Mouse (Mus musculus) Patski (cell line): ENCODE results near the gene Dennd1c. TPM values are rescaled to one million over a fixed set of nuclear protein-coding genes. Genes with fewer than 3 reads are reported as not detected.
"Not testable (repeated sequence)": the region's sequence is repeated elsewhere in the genome, so short reads cannot be mapped to it uniquely, and the experiment has no call there.

Experiments
- ATAC-seq: fragments of 100-300 bp; one replicate; pipeline ENCODE4 v1.8.0; 2021
- CTCF ChIA-PET: fragments of 350-600 bp; sonication (Branson Sonifier 250); formaldehyde crosslinking; loops from one replicate; lab custom pipeline; 2022; ENCODE audit warnings: inconsistent platforms; lab: Charles Lee
- POLR2A ChIA-PET: fragments of 350-600 bp; sonication (Branson Sonifier 250); formaldehyde crosslinking; loops from one replicate; lab custom pipeline; 2022; ENCODE audit warnings: antibody characterized with exemption, inconsistent platforms; lab: Charles Lee
- DNase-seq: peaks from one replicate; pipeline ENCODE4 v3.0.0-alpha.2; 2011; ENCODE audit warnings: low read depth, low spot score
- H3K27me3 ChIP-seq: fragments of 371-371 bp; one replicate; pipeline ENCODE4 v1.5.1; 2021
- CTCF ChIP-seq: fragments of 100-300 bp; IDR thresholded peaks from one replicate; pipeline ENCODE4 v1.5.1; 2021
- in situ Hi-C: fragments of 300-500 bp; cut with MboI; formaldehyde crosslinking; loops from 3 replicates; pipeline ENCODE4 v1.11.1; 2018; ENCODE audit warnings: low pct_unique_long_range_greater_than_20kb, mixed read lengths
- polyA plus RNA-seq: library from polyadenylated mRNA; unstranded; gene quantifications from one replicate; pipeline ENCODE4 v1.2.3, GENCODE M21; 2021

Dennd1c gene
- polyA plus RNA-seq, 1 experiment from 2014 or later: 2.7 TPM

GRCm38 (mm10) chr17:57066908-57067307 is 11.4 kb downstream of the Dennd1c start:
- ChIA-PET POLR2A (no interaction called here), CTCF (interaction anchor here (1.1 kb wide), 1 partner anchor 56 kb away, joined by 3 read pairs; no protein-coding TSS in a partner anchor)
- no peak for TF ChIP-seq CTCF
- ATAC-seq (no peak), DNase-seq (no peak)
- H3K27me3 ChIP-seq: no peaks in the 10 kb centered on the region
- in situ Hi-C loops: no loop called here

GRCm38 (mm10) chr17:57063031-57063430 is 15.3 kb downstream of the Dennd1c start:
- no peaks in the 10 kb centered on the region for H3K27me3 ChIP-seq
- ATAC-seq: no peak
- no peak for DNase-seq
- ChIA-PET CTCF (no interaction called here), POLR2A (interaction anchor here (0.7 kb wide), 1 partner anchor 243 kb away, joined by 5 read pairs; no protein-coding TSS in a partner anchor)
- no peak for TF ChIP-seq CTCF
- in situ Hi-C loops: loop anchor here (5.0 kb wide), 1 partner anchor 66 kb away; the partner anchor contains the start of gene Alkbh7

GRCm38 (mm10) chr17:57062548-57062947 is 15.8 kb downstream of the Dennd1c start:
- H3K27me3 ChIP-seq: no peaks in the 10 kb centered on the region
- TF ChIP-seq CTCF: no peak
- CTCF ChIA-PET: no interaction called here
- ATAC-seq: no peak
- POLR2A ChIA-PET: interaction anchor here (0.7 kb wide), 1 partner anchor 243 kb away, joined by 5 read pairs; no protein-coding TSS in a partner anchor
- no peak for DNase-seq
- in situ Hi-C loops: loop anchor here (5.0 kb wide), 1 partner anchor 65 kb away; the partner anchor contains the start of gene Alkbh7

- POLR2A ChIA-PET: no interaction called here
- no peaks in the 10 kb centered on the region for H3K27me3 ChIP-seq
- no peak for TF ChIP-seq CTCF
- CTCF ChIA-PET: no interaction called here
- in situ Hi-C loops: loop anchor here (5.0 kb wide), 1 partner anchor 65 kb away; the partner anchor contains the start of gene Alkbh7
- DNase-seq: no peak
- peak; percentile 25 for ATAC-seq
Observed at GRCm38 (mm10) chr17:57062011-57062521, 16.2 kb downstream of the Dennd1c start.

GRCm38 (mm10) chr17:57061069-57061468 is 17.2 kb downstream of the Dennd1c start:
- DNase-seq (no peak), ATAC-seq (no peak)
- no peaks in the 10 kb centered on the region for H3K27me3 ChIP-seq
- ChIA-PET CTCF (interaction anchor here (1.1 kb wide), 3 partner anchors 10 to 215 kb away, joined by 3 to 5 read pairs (median 3); partner anchors contain the start of gene Khsrp), POLR2A (no interaction called here)
- TF ChIP-seq CTCF: no peak
- in situ Hi-C loops: loop anchor here (5.0 kb wide), 1 partner anchor 64 kb away; the partner anchor contains the start of gene Alkbh7

GRCm38 (mm10) chr17:57060231-57060801 is 18.0 kb downstream of the Dennd1c start:
- ChIA-PET POLR2A (no interaction called here), CTCF (interaction anchor here (1.1 kb wide), 3 partner anchors 11 to 216 kb away, joined by 3 to 5 read pairs (median 3); partner anchors contain the start of gene Khsrp)
- peak; percentile 88 for ATAC-seq
- in situ Hi-C loops: loop anchor here (5.0 kb wide), 1 partner anchor 63 kb away; the partner anchor contains the start of gene Alkbh7
- no peaks in the 10 kb centered on the region for H3K27me3 ChIP-seq
- TF ChIP-seq CTCF: no peak
- peak; percentile 73 for DNase-seq

GRCm38 (mm10) chr17:57059486-57059977 is 18.8 kb downstream of the Dennd1c start, which contains the start of gene Slc25a23:
Slc25a23 (minus strand) TSS chr17:57059863.
- H3K27me3 ChIP-seq: no peaks in the 10 kb centered on the region
- ATAC-seq (peak; percentile 50), DNase-seq (peak; percentile 30)
- ChIA-PET POLR2A (no interaction called here), CTCF (no interaction called here)
- no peak for TF ChIP-seq CTCF
- in situ Hi-C loops: no loop called here

- CTCF ChIA-PET: no interaction called here
- no peak for DNase-seq
Observed at GRCm38 (mm10) chr17:57058891-57059485, 19.3 kb downstream of the Dennd1c start, which contains the start of gene Crb3. Crb3 (plus strand) TSS chr17:57059105.

GRCm38 (mm10) chr17:57056246-57056645 is 22.1 kb downstream of the Dennd1c start:
- no peak for TF ChIP-seq CTCF
- POLR2A ChIA-PET: interaction anchor here (0.7 to 1.0 kb wide), 2 partner anchors 26 to 236 kb away, joined by 4 to 5 read pairs; no protein-coding TSS in a partner anchor
- no peaks in the 10 kb centered on the region for H3K27me3 ChIP-seq
- in situ Hi-C loops: no loop called here
- DNase-seq (no peak), ATAC-seq (no peak)
- CTCF ChIA-PET: interaction anchor here (1.5 kb wide), 1 partner anchor 25 kb away, joined by 3 read pairs; the partner anchor contains the start of gene Khsrp

More at GRCm38 (mm10) chr17:57058891-57059485, 19.3 kb downstream of the Dennd1c start, which contains the start of gene Crb3:
- H3K27me3 ChIP-seq: no peaks in the 10 kb centered on the region
- POLR2A ChIA-PET: no interaction called here
- ATAC-seq: no peak
- in situ Hi-C loops: no loop called here
- no peak for TF ChIP-seq CTCF

- CTCF ChIA-PET: interaction anchor here (0.7 kb wide), 1 partner anchor 174 kb away, joined by 4 read pairs; no protein-coding TSS in a partner anchor
- DNase-seq, H3K27me3 ChIP-seq, ATAC-seq, in situ Hi-C loops, POLR2A ChIA-PET: not testable (repeated sequence)
Observed at GRCm38 (mm10) chr17:57051679-57052078, 26.6 kb downstream of the Dennd1c start.
